Mouse (Mus musculus): Measurements from ENCODE around the gene Nadk2.

Gene Nadk2

DNA sequence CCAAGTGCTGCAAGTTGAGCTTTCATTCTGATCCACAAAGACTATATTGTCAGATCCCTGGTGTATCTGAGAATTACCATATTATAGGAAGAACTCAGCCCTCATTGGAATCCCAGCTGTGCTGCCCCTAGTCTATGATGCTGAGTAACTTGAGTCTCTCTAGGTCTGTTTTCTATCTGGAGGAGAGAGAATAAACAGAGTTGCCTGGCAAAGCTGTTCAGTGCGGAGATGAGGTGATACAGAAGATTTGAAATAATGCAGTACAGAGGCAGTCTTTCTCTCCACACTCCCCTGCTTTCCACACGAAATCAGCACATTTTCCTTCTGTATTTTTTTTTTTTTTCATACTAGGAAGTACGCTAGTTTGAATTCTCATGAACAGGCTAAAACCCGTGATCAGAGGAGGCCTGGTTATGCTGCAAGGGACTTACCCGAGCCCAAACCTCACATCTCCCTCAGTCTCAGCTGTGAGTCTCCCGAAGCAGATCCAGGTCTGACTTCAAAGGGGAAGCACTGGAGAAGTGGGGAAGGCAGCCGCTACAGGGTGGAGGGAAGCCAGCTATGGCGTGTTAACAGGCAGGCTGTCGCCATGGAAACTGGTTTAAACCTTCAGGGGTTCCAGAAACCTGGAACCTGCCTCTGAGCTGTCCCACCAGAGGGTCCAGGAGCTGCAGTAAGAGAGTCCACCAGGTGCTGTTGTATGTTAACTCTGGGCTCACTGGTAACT is 59.9 kb downstream of the Nadk2 start:
- no peak for DNase-seq (ENCODE audit: low read depth in 1 of 2, low spot score in 2 of 2)

DNA sequence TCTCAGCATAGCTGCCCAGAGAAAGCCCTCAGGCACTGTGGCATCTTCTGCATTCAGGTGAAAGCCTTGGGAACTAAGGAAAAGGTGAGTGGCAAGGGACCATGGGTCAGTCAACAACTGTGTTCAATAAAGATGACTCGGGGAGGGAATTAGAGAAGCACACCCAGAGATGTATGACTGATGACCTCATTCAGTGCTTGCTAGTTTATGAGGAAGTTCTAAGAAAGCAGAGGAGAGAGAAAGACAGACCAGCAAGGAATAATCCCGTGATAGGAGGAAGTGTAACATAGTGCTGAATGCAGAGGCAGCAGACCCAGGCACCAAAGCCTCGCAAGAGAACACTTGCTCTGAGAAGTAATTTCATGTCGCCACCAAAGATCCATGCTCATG is 60.4 kb downstream of the Nadk2 start:
- no peak for DNase-seq (ENCODE audit: low read depth in 1 of 2, low spot score in 2 of 2)

DNA sequence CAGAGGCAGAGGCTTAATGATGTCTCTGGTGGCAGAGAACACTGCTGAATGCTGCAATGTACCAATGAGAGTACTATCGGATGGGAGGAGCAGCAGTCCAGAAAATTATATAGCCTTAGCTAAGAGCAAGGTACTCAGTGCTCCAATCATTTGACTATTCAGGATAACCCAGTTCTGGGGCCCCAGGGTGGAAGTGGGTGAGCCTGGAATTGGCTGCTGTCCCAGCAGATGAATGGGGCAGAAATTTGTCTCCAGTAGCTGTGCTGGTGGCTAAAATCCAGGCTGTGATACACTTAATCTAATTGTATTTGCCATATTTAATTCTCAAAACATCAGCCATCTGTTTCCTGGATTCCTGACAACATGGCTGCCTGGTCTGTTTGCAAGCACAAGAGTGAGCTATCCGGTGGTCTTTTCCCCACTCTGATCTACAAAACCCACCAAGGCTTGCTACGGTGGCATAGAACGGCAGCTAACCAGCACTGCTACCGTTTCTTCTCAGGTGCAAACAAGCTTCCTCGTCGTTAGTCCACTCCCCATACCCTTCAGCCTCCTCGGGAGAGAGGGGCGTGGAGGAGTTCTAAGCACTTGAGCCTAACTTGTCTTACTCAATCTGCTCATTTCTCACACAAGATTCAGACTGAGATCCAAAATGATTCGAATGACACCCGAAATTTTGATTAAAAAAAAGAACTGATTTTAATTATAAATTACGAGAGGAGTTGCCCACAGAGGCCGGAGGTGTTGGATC is 61.8 kb downstream of the Nadk2 start:
- no peak for DNase-seq (ENCODE audit: low read depth in 1 of 2, low spot score in 2 of 2)

DNA sequence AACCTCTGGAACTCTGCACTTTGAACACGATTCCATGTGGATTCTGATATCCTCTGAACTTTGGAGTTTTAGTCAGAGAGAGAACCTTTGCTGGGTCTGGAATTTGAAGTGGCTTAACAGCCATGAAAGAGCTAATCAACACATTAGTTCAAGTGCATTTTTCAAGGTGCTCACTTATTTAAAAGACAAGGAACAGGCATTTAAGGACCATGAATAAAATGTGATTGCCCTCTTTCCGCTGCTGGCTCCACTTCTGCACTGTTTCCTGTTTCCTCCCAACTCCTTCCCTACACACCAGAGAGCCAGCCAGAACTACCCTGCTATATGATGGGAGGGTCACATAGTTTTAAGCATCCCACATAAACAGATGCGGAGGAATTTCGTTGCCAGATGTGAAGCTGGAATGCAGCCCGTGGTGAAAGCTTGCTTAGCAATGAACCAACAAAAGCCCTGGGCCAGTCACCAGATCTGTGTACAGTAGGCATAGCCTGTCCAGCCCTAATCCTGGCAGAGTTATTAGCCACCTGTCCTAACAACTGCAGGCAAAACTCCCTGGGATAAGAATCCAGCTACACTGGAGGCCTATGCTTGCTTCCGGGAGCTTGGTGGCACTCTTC is 63.9 kb downstream of the Nadk2 start:
- DNase-seq (ENCODE audit: low read depth in 1 of 2, low spot score in 2 of 2) = no peak

DNA sequence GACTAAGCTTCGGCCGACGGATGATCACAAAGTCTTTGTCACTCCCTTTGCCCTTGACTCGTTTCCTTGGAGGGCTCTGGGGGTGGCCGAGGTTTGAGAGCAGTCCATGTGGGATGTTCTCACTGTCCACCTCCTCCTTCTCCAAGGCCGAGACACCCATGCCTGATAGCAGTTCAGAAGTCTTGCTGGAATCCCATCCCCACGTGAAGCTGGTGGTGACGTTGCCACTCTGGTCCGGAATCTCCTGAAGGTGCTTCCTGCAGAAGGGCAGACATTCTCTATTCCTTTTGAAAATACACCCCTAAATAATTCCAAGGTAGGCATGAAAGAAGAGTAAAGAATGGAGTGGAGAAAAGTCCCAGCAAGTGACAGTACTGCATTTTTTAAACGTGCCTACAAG is 68.4 kb downstream of the Nadk2 start:
- no peak for DNase-seq (ENCODE audit: low read depth in 1 of 2, low spot score in 2 of 2)

DNA sequence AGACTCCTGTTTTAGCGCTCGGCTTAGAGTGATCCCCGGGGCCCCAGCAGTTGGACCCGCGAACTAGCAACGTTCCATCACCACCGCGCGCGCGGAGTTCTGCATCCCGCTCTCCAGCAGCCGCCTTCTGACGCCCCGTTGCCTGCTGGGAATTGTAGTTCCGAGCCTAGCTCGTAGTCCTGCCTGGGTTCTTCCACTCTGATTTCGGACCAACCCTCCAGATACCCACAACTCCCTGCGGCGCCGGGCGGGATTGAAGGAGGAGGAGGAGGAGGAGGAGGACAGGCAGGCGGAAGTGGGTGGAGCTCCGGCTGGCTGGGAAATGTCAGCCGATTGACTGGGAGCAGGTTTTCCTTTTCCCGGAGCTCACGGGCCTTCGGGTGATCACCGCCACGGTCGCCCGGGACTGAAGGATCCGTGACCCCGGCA is 69.2 kb downstream of the Nadk2 start, which contains the start of gene Lmbrd2:
Gene Lmbrd2 (plus strand): TSS at position 299 of the 429 bp plus-strand sequence.
- peak; percentile 89 for DNase-seq (ENCODE audit: low read depth in 1 of 2, low spot score in 2 of 2)

DNA sequence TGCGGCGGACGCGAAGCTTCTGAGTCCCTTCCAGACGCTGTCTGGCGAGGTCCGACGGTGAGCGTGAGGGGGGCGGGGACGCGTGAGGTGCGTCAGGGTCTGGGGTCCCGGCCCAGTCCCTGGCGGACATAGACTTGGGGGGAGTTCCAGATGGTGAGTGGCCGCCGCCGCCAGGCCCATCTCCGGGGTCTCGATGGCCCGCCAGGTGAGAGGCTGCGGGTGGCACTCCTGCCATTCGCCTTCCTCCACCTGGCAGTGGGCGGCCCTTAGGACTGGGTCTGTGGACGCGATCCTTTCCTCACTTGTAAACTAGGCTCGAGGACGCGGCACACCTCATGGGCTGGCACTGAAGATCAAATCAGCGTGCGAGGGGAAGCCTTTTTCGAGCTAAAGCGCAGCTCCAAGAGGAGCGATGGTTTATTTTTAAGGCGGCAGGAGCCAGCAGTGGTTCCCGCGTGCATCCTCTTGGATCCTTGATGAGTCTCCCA is 69.7 kb downstream of the Nadk2 start:
- no peak for DNase-seq (ENCODE audit: low read depth in 1 of 2, low spot score in 2 of 2)

DNA sequence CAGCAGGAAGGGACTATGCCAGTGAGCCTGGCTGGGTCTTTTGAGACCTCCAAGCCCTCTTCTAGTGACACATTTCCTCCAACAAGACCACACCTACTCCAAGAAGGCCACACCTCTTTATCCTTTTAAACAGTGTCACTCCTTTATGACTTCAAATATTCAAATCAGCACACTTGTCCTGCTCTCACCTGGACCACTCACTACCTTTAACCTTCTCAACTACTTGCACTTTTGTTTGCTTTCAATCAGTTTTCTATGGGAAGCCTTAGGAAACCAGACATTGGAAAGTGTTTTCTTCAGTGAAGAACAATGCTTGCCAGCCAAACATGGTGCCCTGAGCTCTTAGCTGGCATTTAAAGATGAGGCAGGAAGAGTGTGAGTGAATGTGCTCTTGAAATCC is 84.3 kb downstream of the Nadk2 start, which contains the start of gene Skp2:
Gene Skp2 (minus strand): TSS at position 101 of the 400 bp plus-strand sequence.
- DNase-seq (ENCODE audit: low read depth in 1 of 2, low spot score in 2 of 2) = no peak
